Mouse (Mus musculus): Measurements from ENCODE around the gene Wfdc12. TPM values are rescaled to one million over a fixed set of nuclear protein-coding genes. Genes with fewer than 3 reads are reported as not detected.

Wfdc12 gene
- polyA plus RNA-seq, 1 experiment, result 0.15 TPM

DNA sequence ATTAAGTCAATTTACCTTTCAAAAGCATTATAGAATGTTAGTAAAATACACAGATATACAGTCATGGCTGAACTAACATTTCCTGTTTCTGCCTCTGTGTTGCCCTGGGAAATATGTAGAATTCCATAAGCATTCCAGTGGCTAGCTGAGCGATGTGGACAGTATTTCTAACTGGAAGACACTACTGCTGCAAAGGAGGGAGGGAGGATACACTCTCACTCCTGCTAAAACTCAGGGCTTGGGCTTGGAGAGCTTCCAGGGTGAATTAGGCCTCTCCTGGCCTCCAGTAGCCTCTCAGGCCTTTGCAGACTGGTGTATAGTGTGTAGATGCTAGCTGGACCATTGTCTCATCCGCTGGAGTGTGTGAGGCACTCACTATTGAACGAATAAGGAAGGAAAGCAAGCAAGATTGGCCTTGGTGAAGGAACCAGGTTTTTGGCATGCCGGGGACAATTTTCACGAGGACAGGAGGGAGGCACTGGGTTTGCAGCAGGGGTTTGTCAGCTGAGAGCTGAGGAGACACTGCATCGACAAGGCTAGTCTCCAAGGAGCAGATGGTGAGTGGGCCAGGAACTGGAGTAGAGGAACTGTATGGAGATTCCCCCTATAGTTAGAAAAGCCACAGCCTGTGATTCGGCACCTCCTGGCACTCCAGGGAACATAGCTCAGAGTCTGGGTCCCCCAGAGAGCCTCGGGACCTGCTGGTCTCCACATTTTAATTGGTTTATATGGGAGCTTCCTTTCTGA lies 15.6 kb downstream of the Wfdc12 start:
- Histone ChIP-seq H3K27me3 (ENCODE audit: control insufficient read depth, insufficient read depth, low read length) (no peaks in the 10 kb centered on the region), H3K4me3 (replicated peaks; ENCODE audit: insufficient read depth, low read depth, low read length) (no peak overlapping the region), H3K27ac (ENCODE audit: insufficient read depth, low read length) (no peak overlapping the region), H3K4me1 (ENCODE audit: control insufficient read depth, insufficient read depth, low read length) (0 out of 2 replicates have a peak, but pooled peaks cover 4% of the 10 kb centered on the region)
- peak; percentile 24 to 41 for DNase-seq
- 25% methylated on average over 8 of the region's 8 CpGs for WGBS
- no peak for TF ChIP-seq CTCF (IDR thresholded peaks at IDR 0.05; ENCODE audit: borderline replicate concordance, insufficient read depth, low read depth, low read length)
- TF ChIP-seq POLR2A (IDR thresholded peaks at IDR 0.05; ENCODE audit: borderline replicate concordance, insufficient read depth, low read length), result no peak

GRCm38 (mm10) chr2:164173394-164173793 lies 17.0 kb downstream of the Wfdc12 start:
- Histone ChIP-seq H3K4me3 (replicated peaks; ENCODE audit: insufficient read depth, low read depth, low read length) (no peak overlapping the region), H3K27me3 (ENCODE audit: control insufficient read depth, insufficient read depth, low read length) (peaks cover 3% of the 10 kb centered on the region; the same call in 1 of the 2 replicates), H3K27ac (ENCODE audit: insufficient read depth, low read length) (no peak overlapping the region), H3K4me1 (ENCODE audit: control insufficient read depth, insufficient read depth, low read length) (0 out of 2 replicates have a peak, but pooled peaks cover 4% of the 10 kb centered on the region)
- no peak for DNase-seq
- WGBS, result 70% methylated on average over 3 of the region's 3 CpGs
- TF ChIP-seq CTCF (IDR thresholded peaks at IDR 0.05; ENCODE audit: borderline replicate concordance, insufficient read depth, low read depth, low read length) (no peak), POLR2A (IDR thresholded peaks at IDR 0.05; ENCODE audit: borderline replicate concordance, insufficient read depth, low read length) (no peak)

DNA sequence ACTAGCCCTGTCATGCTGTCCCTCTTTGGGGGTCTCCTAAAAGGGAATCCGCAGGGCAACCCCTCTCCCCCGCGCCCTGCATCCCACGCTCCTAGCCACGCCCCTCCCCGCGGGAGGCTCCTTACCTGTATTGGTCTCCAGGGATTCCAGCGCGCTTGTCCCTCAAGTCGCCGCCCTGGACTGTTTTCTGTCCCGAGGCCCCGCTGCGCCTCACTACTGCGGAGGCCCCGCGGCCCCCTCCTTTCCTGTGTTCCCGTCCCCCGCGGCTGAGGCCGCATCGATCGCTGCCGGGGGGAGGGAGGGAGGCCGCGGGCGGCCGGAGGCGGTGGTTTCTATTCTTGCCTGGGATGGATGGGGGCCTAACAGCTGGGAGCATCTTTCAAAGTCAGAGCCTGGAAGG lies 19.5 kb downstream of the Wfdc12 start, which contains the start of gene Kcns1:
TSS of gene Kcns1 (minus strand) at position 212 of the 400 bp plus-strand sequence.
- no peak for TF ChIP-seq CTCF (IDR thresholded peaks at IDR 0.05; ENCODE audit: borderline replicate concordance, insufficient read depth, low read depth, low read length)
- no peak for TF ChIP-seq POLR2A (IDR thresholded peaks at IDR 0.05; ENCODE audit: borderline replicate concordance, insufficient read depth, low read length)
- Histone ChIP-seq H3K4me1 (ENCODE audit: control insufficient read depth, insufficient read depth, low read length) (0 out of 2 replicates have a peak, but pooled peaks cover 4% of the 10 kb centered on the region), H3K27ac (ENCODE audit: insufficient read depth, low read length) (no peak within 1 kb of the TSS), H3K4me3 (replicated peaks; ENCODE audit: insufficient read depth, low read depth, low read length) (peak within 1 kb of the TSS; percentile 1), H3K27me3 (ENCODE audit: control insufficient read depth, insufficient read depth, low read length) (peaks cover 3% of the 10 kb centered on the region; the same call in 1 of the 2 replicates)
- WGBS, result 3% methylated on average over 27 of the region's 29 CpGs
- DNase-seq, result no peak

DNA sequence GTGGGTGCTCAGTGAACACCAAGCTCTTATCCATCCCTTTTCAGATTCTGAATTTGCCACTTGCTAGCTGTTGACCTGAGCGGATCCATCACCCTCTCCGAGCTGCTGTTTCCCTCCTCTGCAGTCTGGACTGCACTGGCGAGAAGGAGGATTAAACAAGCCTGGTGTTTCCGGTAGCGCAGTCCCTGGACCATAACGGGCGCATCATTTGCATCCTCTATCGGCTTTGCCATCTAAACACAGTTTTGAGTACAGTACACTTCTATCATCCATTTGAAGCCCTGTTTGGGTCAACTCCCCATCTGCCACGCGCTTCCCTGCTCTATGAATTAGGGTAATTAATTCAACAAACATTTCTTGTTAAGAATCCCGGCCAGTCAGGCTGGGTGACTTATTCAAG lies 20.1 kb downstream of the Wfdc12 start:
- 33% methylated on average over 11 of the region's 11 CpGs for WGBS
- DNase-seq, result no peak

GRCm38 (mm10) chr2:164168571-164168946 lies 21.8 kb downstream of the Wfdc12 start:
- Histone ChIP-seq H3K27me3 (ENCODE audit: control insufficient read depth, insufficient read depth, low read length) (peaks cover 3% of the 10 kb centered on the region; the same call in 1 of the 2 replicates), H3K4me3 (replicated peaks; ENCODE audit: insufficient read depth, low read depth, low read length) (no peak overlapping the region), H3K4me1 (ENCODE audit: control insufficient read depth, insufficient read depth, low read length) (no peaks in the 10 kb centered on the region), H3K27ac (ENCODE audit: insufficient read depth, low read length) (no peak overlapping the region)
- DNase-seq, result no peak
- WGBS, result 12% methylated on average over 42 of the region's 42 CpGs
- no peak for TF ChIP-seq POLR2A (IDR thresholded peaks at IDR 0.05; ENCODE audit: borderline replicate concordance, insufficient read depth, low read length)
- TF ChIP-seq CTCF (IDR thresholded peaks at IDR 0.05; ENCODE audit: borderline replicate concordance, insufficient read depth, low read depth, low read length), result no peak

More for the DNA sequence above, 20.1 kb downstream of the Wfdc12 start:
- no peak overlapping the region for H3K27ac ChIP-seq (ENCODE audit: insufficient read depth, low read length)
- TF ChIP-seq CTCF (IDR thresholded peaks at IDR 0.05; ENCODE audit: borderline replicate concordance, insufficient read depth, low read depth, low read length) (no peak), POLR2A (IDR thresholded peaks at IDR 0.05; ENCODE audit: borderline replicate concordance, insufficient read depth, low read length) (no peak)
- H3K4me3 ChIP-seq (replicated peaks; ENCODE audit: insufficient read depth, low read depth, low read length), result no peak overlapping the region
- H3K27me3 ChIP-seq (ENCODE audit: control insufficient read depth, insufficient read depth, low read length), result peaks cover 3% of the 10 kb centered on the region; the same call in 1 of the 2 replicates
- 0 out of 2 replicates have a peak, but pooled peaks cover 4% of the 10 kb centered on the region for H3K4me1 ChIP-seq (ENCODE audit: control insufficient read depth, insufficient read depth, low read length)

GRCm38 (mm10) chr2:164167752-164168570 lies 22.4 kb downstream of the Wfdc12 start:
- TF ChIP-seq POLR2A (IDR thresholded peaks at IDR 0.05; ENCODE audit: borderline replicate concordance, insufficient read depth, low read length), result no peak
- no peak for TF ChIP-seq CTCF (IDR thresholded peaks at IDR 0.05; ENCODE audit: borderline replicate concordance, insufficient read depth, low read depth, low read length)
- H3K27ac ChIP-seq (ENCODE audit: insufficient read depth, low read length), result no peak overlapping the region
- no peaks in the 10 kb centered on the region for H3K4me1 ChIP-seq (ENCODE audit: control insufficient read depth, insufficient read depth, low read length)
- no peak overlapping the region for H3K4me3 ChIP-seq (replicated peaks; ENCODE audit: insufficient read depth, low read depth, low read length)
- no peak for DNase-seq
- WGBS, result 14% methylated on average over 90 of the region's 90 CpGs
- H3K27me3 ChIP-seq (ENCODE audit: control insufficient read depth, insufficient read depth, low read length), result peaks cover 3% of the 10 kb centered on the region; the same call in 1 of the 2 replicates

DNA sequence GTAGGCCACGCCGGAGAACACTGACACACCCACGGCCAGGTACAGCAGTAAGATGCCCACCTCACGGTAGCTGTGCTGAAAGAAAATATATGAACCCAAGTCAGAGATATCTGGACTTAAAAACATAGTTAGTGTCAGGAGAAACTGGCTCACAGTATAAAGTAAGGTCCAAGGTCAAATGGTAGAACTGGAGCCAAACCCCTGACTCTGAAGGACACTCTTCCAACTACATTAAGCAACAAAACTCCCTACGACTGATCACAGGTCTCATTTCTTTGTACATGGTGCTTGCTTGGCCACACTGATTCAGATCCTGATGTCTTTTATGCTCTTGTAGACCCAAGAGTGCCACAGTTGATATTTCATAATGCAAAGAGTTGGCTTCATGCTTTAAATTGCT lies 25.5 kb downstream of the Wfdc12 start:
- Histone ChIP-seq H3K27ac (ENCODE audit: insufficient read depth, low read length) (no peak overlapping the region), H3K27me3 (ENCODE audit: control insufficient read depth, insufficient read depth, low read length) (peaks cover 3% of the 10 kb centered on the region; the same call in 1 of the 2 replicates), H3K4me3 (replicated peaks; ENCODE audit: insufficient read depth, low read depth, low read length) (no peak overlapping the region), H3K4me1 (ENCODE audit: control insufficient read depth, insufficient read depth, low read length) (no peaks in the 10 kb centered on the region)
- WGBS, result 94% methylated on average over 5 of the region's 5 CpGs
- DNase-seq, result no peak
- no peak for TF ChIP-seq POLR2A (IDR thresholded peaks at IDR 0.05; ENCODE audit: borderline replicate concordance, insufficient read depth, low read length)
- TF ChIP-seq CTCF (IDR thresholded peaks at IDR 0.05; ENCODE audit: borderline replicate concordance, insufficient read depth, low read depth, low read length), result no peak

Measured in cerebellum, adult 2 months (tissue).